Mouse (Mus musculus) kidney, embryonic 16.5 days (tissue): ENCODE results near the gene Morn1. TPM values are rescaled to one million over a fixed set of nuclear protein-coding genes. Genes with fewer than 3 reads are reported as not detected.
A peak's percentile ranks its signal among the peaks of the same experiment; 100 is the strongest.

ENCODE experiments used
- ATAC-seq: fragments of 200-750 bp; cut with Nextera tagmentation; 2 replicates; pipeline ENCODE4 v1.8.0; 2017; ENCODE audit warnings: moderate TSS enrichment; ENCODE audit not compliant: low FRiP score, low TSS enrichment
- H3K27ac ChIP-seq: fragments of 300-500 bp; sonication (generic); 2 replicates; pipeline ENCODE4 v1.5.1; 2014; ENCODE audit warnings: low read length
- H3K27me3 ChIP-seq: fragments of 300-500 bp; sonication (generic); 2 replicates; pipeline ENCODE4 v1.6.1; 2014; ENCODE audit warnings: low read length, control low read depth, mixed read lengths; ENCODE audit not compliant: insufficient read depth
- H3K36me3 ChIP-seq: fragments of 300-500 bp; sonication (generic); 2 replicates; pipeline ENCODE4 v1.6.1; 2014; ENCODE audit warnings: low read length, control low read depth, mixed read lengths; ENCODE audit not compliant: insufficient read depth
- H3K4me1 ChIP-seq: fragments of 300-500 bp; sonication (generic); 2 replicates; pipeline ENCODE4 v1.6.1; 2014; ENCODE audit warnings: low read length, control low read depth, mixed read lengths; ENCODE audit not compliant: insufficient read depth
- H3K4me2 ChIP-seq: fragments of 300-500 bp; sonication (generic); replicated peaks from 2 replicates; pipeline ENCODE4 v1.6.1; 2014; ENCODE audit warnings: low read depth, low read length
- H3K4me3 ChIP-seq: fragments of 300-500 bp; sonication (generic); 2 replicates; pipeline ENCODE4 v1.5.1; 2014; ENCODE audit warnings: mild to moderate bottlenecking, low read length
- H3K9ac ChIP-seq: fragments of 300-500 bp; sonication (generic); replicated peaks from 2 replicates; pipeline ENCODE4 v1.6.1; 2014; ENCODE audit warnings: low read length
- H3K9me3 ChIP-seq: fragments of 300-500 bp; sonication (generic); 2 replicates; pipeline ENCODE4 v1.6.1; 2016; ENCODE audit warnings: low read length, control low read depth
- WGBS: fragments of 180-500 bp; shearing (Covaris S2); extraction: QIAGEN DNeasy Blood & Tissue Kit; methylation state at CpG from one replicate; pipeline ENCODE4 v1.1.7; 2014; 5-methylcytosine and 5-hydroxymethylcytosine counted together
- polyA plus RNA-seq: library from polyadenylated mRNA; unstranded; fragments of >200 nt; fragmentation: Nextera tagmentation; extraction: Ambion mirVana; gene quantifications from 2 replicates; pipeline ENCODE4 v1.2.1, GENCODE M21; 2015

Gene Morn1
- polyA plus RNA-seq, 1 experiment from 2014 or later = 7.0 TPM

DNA sequence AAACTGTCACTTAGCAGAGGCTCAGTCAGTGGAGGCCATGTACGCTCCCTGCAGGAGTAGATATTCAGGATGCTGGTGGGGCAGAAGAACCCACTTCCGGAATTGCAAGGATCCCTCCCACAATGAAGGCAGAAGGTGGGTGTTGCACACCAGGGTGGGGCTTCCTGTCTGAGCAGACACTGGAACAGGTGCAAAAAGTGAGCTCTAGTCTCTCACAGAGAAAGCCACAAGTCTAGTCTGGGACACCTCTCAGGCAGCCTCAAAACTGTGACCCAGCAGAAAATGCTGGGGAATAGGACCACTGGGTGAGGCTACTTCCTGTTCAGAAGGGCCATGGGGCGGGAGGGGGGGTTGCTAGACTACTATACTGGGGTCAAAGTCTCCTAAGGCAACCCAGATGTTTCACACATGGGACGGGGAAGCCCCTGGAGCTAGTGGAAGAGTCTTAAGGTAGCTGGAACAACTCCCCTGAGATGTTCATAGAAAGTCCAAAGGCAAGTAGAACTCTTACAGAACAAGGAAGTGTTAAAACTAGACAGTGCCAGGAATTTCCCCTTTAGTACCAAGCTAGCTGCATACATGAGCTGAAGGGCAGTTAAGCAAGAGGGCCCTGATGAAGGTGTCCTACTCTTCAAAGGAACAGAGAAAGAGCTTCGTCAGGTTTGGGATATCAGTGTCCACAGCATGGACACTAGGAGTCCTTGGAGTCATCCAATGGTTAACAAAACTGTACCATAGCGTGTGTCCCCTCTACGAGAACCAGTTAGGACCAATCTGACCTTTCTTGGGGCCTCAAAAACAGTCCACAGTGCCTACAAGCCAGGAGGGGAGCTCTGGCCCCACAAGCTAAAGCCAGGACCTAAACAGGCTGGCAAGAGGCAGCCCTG is 76.3 kb downstream of the Morn1 start:
- no peak for ATAC-seq
- Histone ChIP-seq H3K27me3 (no peaks in the 10 kb centered on the region), H3K9me3 (no peaks in the 10 kb centered on the region), H3K9ac (no peak overlapping the region), H3K4me1 (peaks cover 36% of the 10 kb centered on the region), H3K4me2 (no peak overlapping the region), H3K36me3 (peaks cover 20% of the 10 kb centered on the region), H3K4me3 (no peak overlapping the region), H3K27ac (peak overlapping the region; percentile 6; the same call in 1 of the 2 replicates)
- 54% methylated on average over 7 of the region's 7 CpGs for WGBS

DNA sequence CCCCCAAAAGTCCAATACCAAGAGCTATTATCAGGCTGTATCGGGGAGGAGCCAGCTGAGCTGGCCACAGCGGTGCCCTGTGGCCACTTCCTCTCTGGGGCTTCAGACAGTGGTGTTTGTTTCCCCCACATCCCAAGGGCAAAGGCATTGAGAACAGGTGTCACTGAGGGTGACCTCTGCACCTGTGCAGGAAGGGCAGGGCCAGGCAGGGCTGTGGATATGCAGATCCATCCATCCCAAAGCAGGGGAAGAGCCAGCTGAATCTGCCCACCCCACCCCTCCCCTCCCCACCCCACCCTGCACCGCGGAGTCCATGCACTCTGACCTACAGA is 76.9 kb downstream of the Morn1 start:
- Histone ChIP-seq H3K9me3 (no peaks in the 10 kb centered on the region), H3K4me2 (no peak overlapping the region), H3K4me3 (no peak overlapping the region), H3K27ac (peak overlapping the region; percentile 6; the same call in 1 of the 2 replicates), H3K9ac (no peak overlapping the region), H3K36me3 (peaks cover 14% of the 10 kb centered on the region), H3K4me1 (peaks cover 36% of the 10 kb centered on the region), H3K27me3 (no peaks in the 10 kb centered on the region)
- ATAC-seq = peak; percentile 28; the same call in 1 of the 2 replicates
- WGBS = 26% methylated on average over 4 of the region's 4 CpGs

GRCm38 (mm10) chr4:155163685-155164084 is 77.3 kb downstream of the Morn1 start:
- H3K27ac ChIP-seq = no peak overlapping the region; the same call in 1 of the 2 replicates
- 50% methylated on average over 8 of the region's 8 CpGs for WGBS

GRCm38 (mm10) chr4:155164550-155164949 is 78.2 kb downstream of the Morn1 start:
- ATAC-seq = 0 out of 2 replicates have a peak, but pooled peaks have one; percentile 35
- Histone ChIP-seq H3K9ac (no peak overlapping the region), H3K4me1 (peaks cover 36% of the 10 kb centered on the region), H3K36me3 (peaks cover 2% of the 10 kb centered on the region), H3K4me3 (no peak overlapping the region), H3K27me3 (no peaks in the 10 kb centered on the region), H3K9me3 (no peaks in the 10 kb centered on the region), H3K27ac (peak overlapping the region; percentile 27), H3K4me2 (no peak overlapping the region)
- WGBS = 73% methylated on average over 6 of the region's 6 CpGs

More at GRCm38 (mm10) chr4:155163685-155164084, 77.3 kb downstream of the Morn1 start:
- no peak overlapping the region for H3K4me2 ChIP-seq
- peak; percentile 33; the same call in 1 of the 2 replicates for ATAC-seq
- no peak overlapping the region for H3K4me3 ChIP-seq
- no peaks in the 10 kb centered on the region for H3K27me3 ChIP-seq
- 0 out of 2 replicates have a peak overlapping the region, but pooled peaks have one; percentile 10 for H3K9ac ChIP-seq
- peaks cover 10% of the 10 kb centered on the region for H3K36me3 ChIP-seq
- H3K9me3 ChIP-seq = no peaks in the 10 kb centered on the region
- H3K4me1 ChIP-seq = peaks cover 36% of the 10 kb centered on the region

GRCm38 (mm10) chr4:155165861-155166260 is 79.5 kb downstream of the Morn1 start:
- peaks cover 40% of the 10 kb centered on the region for H3K4me1 ChIP-seq

GRCm38 (mm10) chr4:155168835-155169252 is 82.5 kb downstream of the Morn1 start:
- no peak overlapping the region for H3K4me3 ChIP-seq
- no peak overlapping the region for H3K9ac ChIP-seq
- no peaks in the 10 kb centered on the region for H3K9me3 ChIP-seq
- no peaks in the 10 kb centered on the region for H3K27me3 ChIP-seq
- ATAC-seq = no peak
- peaks cover 43% of the 10 kb centered on the region for H3K4me1 ChIP-seq
- no peaks in the 10 kb centered on the region for H3K36me3 ChIP-seq
- H3K4me2 ChIP-seq = no peak overlapping the region
- no peak overlapping the region for H3K27ac ChIP-seq
- WGBS = 93% methylated on average over 8 of the region's 8 CpGs

More at GRCm38 (mm10) chr4:155165861-155166260, 79.5 kb downstream of the Morn1 start:
- Histone ChIP-seq H3K9me3 (no peaks in the 10 kb centered on the region), H3K36me3 (no peaks in the 10 kb centered on the region), H3K4me3 (no peak overlapping the region), H3K9ac (no peak overlapping the region), H3K4me2 (no peak overlapping the region), H3K27me3 (no peaks in the 10 kb centered on the region), H3K27ac (no peak overlapping the region)
- no peak for ATAC-seq

- Histone ChIP-seq H3K36me3 (no peaks in the 10 kb centered on the region), H3K4me1 (peaks cover 52% of the 10 kb centered on the region), H3K4me3 (no peak overlapping the region), H3K9ac (no peak overlapping the region), H3K27ac (peak overlapping the region; percentile 25; the same call in 1 of the 2 replicates), H3K27me3 (no peaks in the 10 kb centered on the region), H3K4me2 (no peak overlapping the region), H3K9me3 (no peaks in the 10 kb centered on the region)
- WGBS = 70% methylated on average over 8 of the region's 8 CpGs
- ATAC-seq = no peak
Measured at GRCm38 (mm10) chr4:155170614-155171212, 84.3 kb downstream of the Morn1 start.

- no peaks in the 10 kb centered on the region for H3K27me3 ChIP-seq
- no peak for ATAC-seq
- H3K4me2 ChIP-seq = no peak overlapping the region
- no peaks in the 10 kb centered on the region for H3K36me3 ChIP-seq
- peak overlapping the region; percentile 98; the same call in 1 of the 2 replicates for H3K27ac ChIP-seq
- no peaks in the 10 kb centered on the region for H3K9me3 ChIP-seq
- H3K4me3 ChIP-seq = no peak overlapping the region
- H3K9ac ChIP-seq = 0 out of 2 replicates have a peak overlapping the region, but pooled peaks have one; percentile 58
- H3K4me1 ChIP-seq = peaks cover 66% of the 10 kb centered on the region
- 79% methylated on average over 5 of the region's 5 CpGs for WGBS
Measured at GRCm38 (mm10) chr4:155171961-155172533, 85.7 kb downstream of the Morn1 start.

DNA sequence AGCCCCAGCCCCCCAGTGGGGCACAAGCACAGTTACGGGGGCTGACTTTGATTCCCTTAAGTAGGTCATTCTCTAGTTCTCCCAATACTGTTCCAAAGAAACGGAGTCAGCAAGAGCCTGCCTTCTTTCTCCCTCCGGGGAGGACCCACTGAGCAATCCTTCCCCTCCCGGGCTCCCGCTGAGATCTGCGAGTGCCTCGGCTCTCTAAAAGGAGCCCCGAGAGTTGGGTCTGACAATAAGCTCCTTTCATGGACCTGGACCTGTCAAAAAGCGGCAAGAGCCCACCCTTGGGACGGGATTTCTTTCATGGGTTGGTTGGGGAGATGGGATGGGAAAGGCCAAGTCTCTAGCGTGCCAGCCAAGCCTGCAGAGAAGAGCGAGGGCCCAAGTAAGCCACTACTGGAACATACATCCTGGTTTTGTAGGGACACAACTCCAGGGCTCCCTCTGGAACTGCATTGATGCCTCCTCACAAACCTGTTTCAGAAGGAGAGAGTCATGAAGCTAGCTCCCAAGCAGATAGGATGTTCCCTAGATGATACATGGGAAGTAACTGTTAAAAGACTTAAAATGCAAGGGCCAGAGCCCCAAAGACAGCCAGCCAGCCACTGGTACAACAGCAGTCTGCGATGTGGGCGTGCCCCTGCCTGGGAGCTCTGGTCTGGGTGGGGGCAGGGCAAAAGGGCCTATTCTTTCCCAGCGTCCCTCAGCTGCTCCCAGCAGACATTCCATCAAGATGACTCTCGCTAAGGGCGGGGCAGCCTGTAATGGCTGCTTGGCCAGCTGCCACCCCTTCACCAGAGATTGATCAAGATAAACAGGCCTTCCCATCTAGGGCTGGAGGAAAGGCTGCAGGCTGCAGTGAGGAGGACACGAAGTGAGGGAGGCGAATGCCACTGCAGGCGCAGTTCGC is 86.8 kb downstream of the Morn1 start:
- Histone ChIP-seq H3K4me2 (peak overlapping the region; percentile 41), H3K4me3 (peak overlapping the region; percentile 10; the same call in 1 of the 2 replicates), H3K36me3 (no peaks in the 10 kb centered on the region), H3K27me3 (no peaks in the 10 kb centered on the region), H3K9ac (peak overlapping the region; percentile 58), H3K4me1 (peaks cover 77% of the 10 kb centered on the region), H3K27ac (peak overlapping the region; percentile 98), H3K9me3 (no peaks in the 10 kb centered on the region)
- peak; percentile 93 for ATAC-seq
- WGBS = 18% methylated on average over 21 of the region's 21 CpGs
